Mouse (Mus musculus) intestine, embryonic 16.5 days (tissue): ENCODE measurements around the gene Mical2. TPM values are rescaled to one million over a fixed set of nuclear protein-coding genes. Genes with fewer than 3 reads are reported as not detected.

ENCODE experiments used
- ATAC-seq: fragments of 200-750 bp; cut with Nextera tagmentation; 2 replicates; pipeline ENCODE4 v1.8.0; 2017; ENCODE audit warnings: moderate TSS enrichment, moderate library complexity
- H3K27ac ChIP-seq: fragments of 300-500 bp; sonication (generic); 2 replicates; pipeline ENCODE4 v1.5.1; 2014; ENCODE audit warnings: mild to moderate bottlenecking, low read length
- H3K27me3 ChIP-seq: fragments of 300-500 bp; sonication (generic); replicated peaks from 2 replicates; pipeline ENCODE4 v1.6.1; 2014; ENCODE audit warnings: low read length, control low read depth, mixed read lengths; ENCODE audit not compliant: control insufficient read depth, insufficient read depth
- H3K36me3 ChIP-seq: fragments of 300-500 bp; sonication (generic); 2 replicates; pipeline ENCODE4 v1.6.1; 2014; ENCODE audit warnings: low read length, control low read depth; ENCODE audit not compliant: control insufficient read depth, insufficient read depth
- H3K4me1 ChIP-seq: fragments of 300-500 bp; sonication (generic); 2 replicates; pipeline ENCODE4 v1.6.1; 2014; ENCODE audit warnings: low read length, control low read depth, mixed read lengths; ENCODE audit not compliant: control insufficient read depth, insufficient read depth
- H3K4me2 ChIP-seq: fragments of 300-500 bp; sonication (generic); 2 replicates; pipeline ENCODE4 v1.6.1; 2014; ENCODE audit warnings: low read depth, low read length, control low read depth
- H3K4me3 ChIP-seq: fragments of 300-500 bp; sonication (generic); 2 replicates; pipeline ENCODE4 v1.5.1; 2014; ENCODE audit warnings: mild to moderate bottlenecking, low read length
- H3K9ac ChIP-seq: fragments of 300-500 bp; sonication (generic); 2 replicates; pipeline ENCODE4 v1.6.1; 2014; ENCODE audit warnings: low read depth, low read length
- H3K9me3 ChIP-seq: fragments of 300-500 bp; sonication (generic); 2 replicates; pipeline ENCODE4 v1.6.1; 2016; ENCODE audit warnings: low read length, control low read depth; ENCODE audit not compliant: control insufficient read depth
- WGBS: fragments of 180-500 bp; shearing (Covaris S2); extraction: QIAGEN DNeasy Blood & Tissue Kit; methylation state at CpG from one replicate; pipeline ENCODE4 v1.1.7; 2014; 5-methylcytosine and 5-hydroxymethylcytosine counted together
- polyA plus RNA-seq: library from polyadenylated mRNA; unstranded; fragments of >200 nt; fragmentation: Nextera tagmentation; extraction: Ambion mirVana; gene quantifications from 2 replicates; pipeline ENCODE4 v1.2.1, GENCODE M21; 2015

Gene Mical2
- polyA plus RNA-seq, 1 experiment from 2014 or later: 18.3 TPM

DNA sequence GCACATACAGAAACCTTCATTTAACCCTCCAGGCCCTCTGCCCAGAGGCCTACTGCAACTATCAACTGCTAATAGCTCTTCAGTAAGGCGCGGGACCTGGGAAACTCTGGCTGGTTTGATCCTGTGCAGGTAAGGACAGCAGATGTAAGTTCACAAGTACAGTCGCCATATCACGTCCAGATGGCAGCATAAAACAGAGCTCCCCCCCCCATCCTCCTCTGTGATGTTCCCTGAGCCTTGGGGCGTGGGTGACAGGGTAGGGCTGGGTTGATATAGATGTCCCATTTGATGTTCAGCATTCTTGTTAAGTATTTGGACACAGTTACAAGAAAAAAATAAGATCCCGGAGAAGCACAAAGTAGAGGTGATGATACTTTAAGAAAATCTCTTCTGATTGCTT lies 20.1 kb upstream of the Mical2 start:
- H3K9me3 ChIP-seq: no peaks in the 10 kb centered on the region
- no peak overlapping the region for H3K9ac ChIP-seq
- no peak overlapping the region for H3K4me2 ChIP-seq
- no peak overlapping the region for H3K4me3 ChIP-seq
- H3K36me3 ChIP-seq: no peaks in the 10 kb centered on the region
- no peak for ATAC-seq
- WGBS: 89% methylated on average over 6 of the region's 6 CpGs
- no peaks in the 10 kb centered on the region for H3K27me3 ChIP-seq
- H3K4me1 ChIP-seq: peaks cover 25% of the 10 kb centered on the region
- no peak overlapping the region for H3K27ac ChIP-seq

DNA sequence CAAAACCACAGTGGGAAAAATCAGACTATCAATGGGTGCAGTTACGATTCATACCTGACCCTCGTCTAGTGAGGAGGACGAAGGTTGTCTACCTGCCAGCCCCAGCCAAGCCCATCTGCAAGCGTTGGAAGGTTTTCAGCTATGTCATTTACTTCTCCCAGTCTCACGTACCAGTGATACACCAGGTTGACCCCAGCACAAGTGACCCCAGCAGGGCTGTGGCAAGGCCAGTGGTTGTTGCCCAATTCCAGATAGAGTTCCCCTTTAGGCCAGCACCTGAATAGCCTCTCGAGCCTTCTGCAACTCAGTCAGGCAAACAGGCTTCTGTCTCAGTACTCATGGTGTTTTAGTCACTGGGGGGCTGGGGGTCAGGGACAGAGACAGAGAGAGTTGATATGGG lies 17.9 kb upstream of the Mical2 start:
- H3K27me3 ChIP-seq: no peaks in the 10 kb centered on the region
- no peak overlapping the region for H3K27ac ChIP-seq
- H3K36me3 ChIP-seq: no peaks in the 10 kb centered on the region
- H3K4me1 ChIP-seq: peaks cover 28% of the 10 kb centered on the region
- ATAC-seq: no peak
- H3K9ac ChIP-seq: no peak overlapping the region
- WGBS: 92% methylated on average over 6 of the region's 6 CpGs
- H3K9me3 ChIP-seq: no peaks in the 10 kb centered on the region
- no peak overlapping the region for H3K4me2 ChIP-seq
- H3K4me3 ChIP-seq: no peak overlapping the region

DNA sequence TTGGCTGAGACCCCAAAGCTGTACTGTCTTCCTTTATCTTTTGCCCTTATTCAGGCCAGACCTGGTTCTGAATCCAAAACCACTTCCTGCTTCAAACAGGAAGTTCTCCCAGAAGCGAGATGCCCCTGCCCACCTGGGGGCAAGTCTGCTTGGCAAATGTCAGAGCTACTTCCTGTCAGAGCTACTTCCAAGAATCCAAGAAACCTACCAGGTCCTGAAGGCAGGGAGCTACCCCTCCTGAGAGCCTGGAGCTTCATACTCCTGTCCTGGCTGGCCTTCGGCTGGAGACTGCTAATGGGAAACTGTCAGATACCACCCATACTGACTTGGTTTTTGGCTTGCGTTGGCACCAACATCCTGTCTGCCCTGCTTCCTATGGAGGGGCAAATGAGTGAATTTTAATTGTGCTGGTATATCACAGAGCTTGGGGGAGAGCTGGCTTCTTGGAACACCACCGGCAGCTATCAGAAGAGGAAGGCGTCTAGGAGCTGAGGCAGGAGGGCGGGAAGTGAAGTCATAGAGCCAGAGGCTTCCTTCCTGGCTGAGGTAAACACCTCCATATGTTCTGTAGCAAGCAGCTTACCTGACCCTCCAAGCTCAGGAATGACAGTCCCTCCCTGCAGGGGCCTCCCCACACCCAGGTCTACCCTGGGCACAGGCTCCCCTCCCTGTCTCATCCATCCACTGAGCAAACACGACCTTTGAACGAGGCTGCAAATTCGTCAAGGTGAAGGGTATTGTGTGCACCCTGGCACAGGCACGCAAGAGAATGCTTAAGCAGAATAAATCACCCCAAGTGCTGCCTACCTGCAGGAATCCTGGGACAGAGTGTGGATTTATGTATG lies 17.1 kb upstream of the Mical2 start:
- Histone ChIP-seq H3K27ac (peak overlapping the region; percentile 84), H3K27me3 (no peaks in the 10 kb centered on the region), H3K4me2 (peak overlapping the region; percentile 32), H3K36me3 (no peaks in the 10 kb centered on the region), H3K9me3 (no peaks in the 10 kb centered on the region), H3K4me1 (peaks cover 34% of the 10 kb centered on the region), H3K4me3 (no peak overlapping the region), H3K9ac (peak overlapping the region; percentile 34; the same call in 1 of the 2 replicates)
- 43% methylated on average over 10 of the region's 10 CpGs for WGBS
- ATAC-seq: peak; percentile 83

DNA sequence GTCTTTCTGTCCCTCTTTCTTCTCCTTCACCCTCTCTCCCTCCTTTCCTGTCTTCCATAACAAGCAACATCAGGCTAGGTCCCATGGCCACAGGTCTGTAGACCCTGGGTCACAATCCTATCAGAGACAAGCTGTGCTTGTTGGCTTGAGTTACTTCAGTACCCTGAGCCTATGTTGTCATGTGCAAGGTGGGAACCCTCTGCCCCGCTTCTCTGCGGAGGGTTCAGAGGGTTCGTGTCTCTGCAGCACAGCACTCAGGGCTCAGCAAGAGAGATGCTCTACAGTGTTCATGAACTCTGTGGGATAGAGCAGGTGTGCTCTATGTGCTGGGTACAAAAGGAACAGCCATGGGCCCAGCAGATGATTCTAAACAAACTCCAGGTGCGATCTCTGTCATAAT lies 16.0 kb upstream of the Mical2 start:
- Histone ChIP-seq H3K9ac (no peak overlapping the region), H3K4me2 (no peak overlapping the region), H3K4me3 (no peak overlapping the region), H3K36me3 (no peaks in the 10 kb centered on the region), H3K9me3 (no peaks in the 10 kb centered on the region), H3K27me3 (no peaks in the 10 kb centered on the region), H3K27ac (peak overlapping the region; percentile 84; the same call in 1 of the 2 replicates), H3K4me1 (peaks cover 41% of the 10 kb centered on the region)
- ATAC-seq: no peak
- WGBS: 82% methylated on average over 4 of the region's 4 CpGs

DNA sequence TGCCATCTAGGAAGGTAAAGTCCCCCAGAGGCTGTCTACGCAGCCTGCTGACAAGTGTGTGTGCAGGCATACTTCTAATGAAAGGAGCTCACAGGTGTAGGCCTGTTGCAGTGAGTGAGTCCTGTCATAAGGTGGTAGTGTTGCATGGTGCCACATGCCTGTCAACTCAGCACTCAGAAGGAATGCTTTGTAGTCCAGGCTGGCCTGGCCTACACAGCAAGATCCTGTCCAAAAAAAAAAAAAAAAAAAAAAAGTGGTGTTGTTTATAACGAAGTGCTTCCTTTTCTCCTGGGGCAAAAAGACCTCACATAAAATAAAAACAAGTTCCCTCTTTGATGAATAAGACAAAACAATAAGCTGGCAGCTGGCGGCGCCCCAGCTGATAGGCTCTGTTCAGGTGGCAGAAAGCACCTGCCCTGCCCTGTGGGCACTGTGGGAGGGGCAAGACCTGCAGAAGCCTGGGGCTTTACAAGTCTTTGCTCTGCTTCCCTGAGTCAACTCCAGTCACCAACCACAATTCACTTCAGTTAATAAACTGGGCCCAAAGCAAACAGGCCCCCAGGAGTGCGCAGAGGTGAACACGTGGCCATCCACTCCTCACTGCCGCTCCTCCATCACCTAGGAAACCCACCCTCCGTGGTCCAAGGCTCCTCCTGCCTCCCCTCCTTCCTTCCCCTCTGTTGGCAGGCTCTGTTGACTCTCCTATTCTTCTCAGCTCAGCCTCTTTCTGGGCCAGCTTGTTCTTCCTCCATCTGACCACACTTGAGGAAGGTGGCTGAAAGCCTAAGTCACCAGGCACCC lies 12.5 kb upstream of the Mical2 start:
- no peak overlapping the region for H3K9ac ChIP-seq
- H3K9me3 ChIP-seq: no peaks in the 10 kb centered on the region
- H3K27me3 ChIP-seq: no peaks in the 10 kb centered on the region
- H3K4me3 ChIP-seq: no peak overlapping the region
- no peak overlapping the region for H3K4me2 ChIP-seq
- H3K36me3 ChIP-seq: no peaks in the 10 kb centered on the region
- peak overlapping the region; percentile 72 for H3K27ac ChIP-seq
- peak; percentile 45 for ATAC-seq
- WGBS: 34% methylated on average over 8 of the region's 8 CpGs
- H3K4me1 ChIP-seq: peaks cover 36% of the 10 kb centered on the region

DNA sequence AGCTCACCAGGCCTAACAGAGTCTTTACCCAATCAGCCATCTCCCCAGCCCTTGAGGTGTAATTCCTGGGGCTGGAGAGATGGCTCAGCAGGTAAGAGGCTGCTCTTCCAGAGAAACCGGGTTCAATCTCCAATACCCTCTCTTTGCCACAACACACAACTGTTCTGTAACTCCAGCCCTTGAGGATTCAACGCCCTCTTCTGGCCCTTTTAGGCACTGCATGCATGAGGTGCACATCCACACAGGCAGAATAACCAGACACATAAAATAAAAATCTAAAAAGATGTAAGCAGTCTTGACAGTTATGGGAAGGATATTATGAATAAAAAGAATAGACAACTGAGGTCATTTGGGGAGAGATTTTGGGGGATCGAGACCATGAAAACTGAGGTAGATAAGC lies 9.8 kb upstream of the Mical2 start:
- Histone ChIP-seq H3K27me3 (no peaks in the 10 kb centered on the region), H3K4me1 (peaks cover 21% of the 10 kb centered on the region), H3K9ac (no peak overlapping the region), H3K36me3 (no peaks in the 10 kb centered on the region), H3K4me3 (no peak overlapping the region), H3K4me2 (no peak overlapping the region), H3K27ac (no peak overlapping the region), H3K9me3 (no peaks in the 10 kb centered on the region)
- WGBS: 80% methylated on average over 3 of the region's 3 CpGs
- no peak for ATAC-seq

DNA sequence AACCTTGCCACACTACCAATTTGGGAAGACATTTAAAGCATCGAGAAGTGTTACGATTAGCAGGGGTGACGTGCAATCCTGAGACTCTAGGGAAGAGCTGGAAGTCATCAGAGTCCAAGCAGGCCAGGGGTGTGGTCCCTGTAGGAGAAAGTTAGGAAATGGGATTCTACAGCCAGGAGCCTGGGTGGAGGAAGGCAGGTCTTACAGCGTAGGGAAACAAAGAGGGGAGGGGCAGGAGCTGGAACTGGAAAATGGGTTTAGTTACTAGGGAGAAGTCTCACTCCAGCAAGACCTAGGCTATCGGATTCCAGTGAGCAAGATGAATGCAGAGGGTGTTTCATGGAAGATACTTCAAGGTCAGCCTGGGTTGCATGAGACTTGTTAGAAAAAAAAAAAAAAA lies 8.9 kb upstream of the Mical2 start:
- ATAC-seq: peak; percentile 47
- H3K4me3 ChIP-seq: no peak overlapping the region
- peak overlapping the region; percentile 33 for H3K27ac ChIP-seq
- H3K9ac ChIP-seq: no peak overlapping the region
- H3K4me2 ChIP-seq: no peak overlapping the region
- 46% methylated on average over 5 of the region's 5 CpGs for WGBS
- no peaks in the 10 kb centered on the region for H3K36me3 ChIP-seq
- H3K9me3 ChIP-seq: no peaks in the 10 kb centered on the region
- no peaks in the 10 kb centered on the region for H3K27me3 ChIP-seq
- H3K4me1 ChIP-seq: peaks cover 18% of the 10 kb centered on the region

DNA sequence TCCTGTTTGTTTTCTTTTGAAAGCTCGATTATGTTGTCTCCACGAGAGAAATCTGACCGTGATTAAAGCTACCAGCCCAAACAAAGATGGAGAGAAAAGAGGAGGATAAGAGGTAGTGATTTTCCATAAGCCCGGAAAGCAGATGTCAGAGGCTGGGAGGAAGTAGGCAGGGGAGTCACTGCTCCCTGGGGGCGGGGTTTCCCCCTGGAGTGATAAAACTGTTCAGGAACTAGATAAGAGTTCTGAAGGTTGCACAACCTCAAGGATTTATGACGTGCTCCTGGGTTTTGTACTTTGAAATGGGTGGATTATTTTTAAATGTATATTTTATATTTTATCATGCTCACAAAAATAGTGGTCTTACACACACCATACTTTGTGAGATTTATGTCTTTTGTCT lies 8.4 kb upstream of the Mical2 start:
- peak; percentile 76 for ATAC-seq
- H3K4me1 ChIP-seq: peaks cover 18% of the 10 kb centered on the region
- H3K36me3 ChIP-seq: no peaks in the 10 kb centered on the region
- no peak overlapping the region for H3K4me3 ChIP-seq
- H3K4me2 ChIP-seq: no peak overlapping the region
- no peaks in the 10 kb centered on the region for H3K9me3 ChIP-seq
- peak overlapping the region; percentile 33 for H3K27ac ChIP-seq
- H3K9ac ChIP-seq: no peak overlapping the region
- WGBS: 35% methylated on average over 6 of the region's 6 CpGs
- H3K27me3 ChIP-seq: no peaks in the 10 kb centered on the region

DNA sequence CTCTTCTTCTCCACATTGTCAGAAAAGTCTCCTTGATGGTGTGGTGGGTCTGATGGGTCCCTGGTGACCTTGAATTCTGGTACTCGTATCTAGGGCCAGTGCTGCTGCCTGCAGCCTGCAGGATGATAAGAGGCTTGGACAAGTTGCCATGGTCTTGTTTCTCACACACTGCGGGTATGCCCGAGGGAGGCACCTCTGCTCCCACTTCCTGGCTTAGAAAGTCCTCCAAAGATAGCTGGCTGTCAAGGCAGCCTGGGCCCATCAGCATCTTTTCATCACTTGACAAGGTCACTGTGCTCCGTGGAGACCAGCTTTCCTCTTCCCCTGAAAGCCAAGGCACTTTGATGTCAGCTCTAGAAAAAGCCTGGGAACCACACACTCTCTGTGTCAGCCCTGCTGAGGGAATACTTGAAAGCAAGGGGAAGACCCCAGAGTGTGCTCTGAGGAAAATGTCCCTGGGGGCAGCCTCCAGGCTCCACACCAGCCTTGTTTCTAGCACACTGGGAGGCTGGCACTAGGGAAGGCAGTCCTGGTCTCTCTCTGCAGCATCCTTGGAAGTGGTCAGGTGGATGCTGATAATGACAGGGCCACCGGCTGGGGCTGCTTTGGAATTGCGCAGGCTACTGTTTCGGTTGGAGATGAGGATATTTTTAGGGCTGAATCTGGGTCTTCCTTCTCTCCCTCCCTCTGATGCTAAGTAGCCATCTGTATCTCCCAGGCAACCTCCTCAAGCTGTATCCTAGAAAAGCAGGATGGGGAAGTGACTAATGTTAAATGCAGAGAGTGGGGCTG lies 2.7 kb upstream of the Mical2 start:
- Histone ChIP-seq H3K27ac (no peak overlapping the region), H3K27me3 (no peaks in the 10 kb centered on the region), H3K4me3 (no peak overlapping the region), H3K9ac (no peak overlapping the region), H3K4me2 (no peak overlapping the region), H3K4me1 (peaks cover 23% of the 10 kb centered on the region), H3K9me3 (no peaks in the 10 kb centered on the region), H3K36me3 (no peaks in the 10 kb centered on the region)
- no peak for ATAC-seq
- WGBS: 67% methylated on average over 7 of the region's 7 CpGs
